Mouse (Mus musculus) limb, embryonic 14.5 days (tissue): ENCODE measurements around the gene Gucy2f. TPM values are rescaled to one million over a fixed set of nuclear protein-coding genes. Genes with fewer than 3 reads are reported as not detected.

Source experiments
- ATAC-seq: fragments of 200-750 bp; cut with Nextera tagmentation; 2 replicates; pipeline ENCODE4 v1.8.0; 2017; ENCODE audit warnings: low read depth, moderate number of reproducible peaks, moderate TSS enrichment; ENCODE audit not compliant: low FRiP score
- DNase-seq: peaks from one replicate; pipeline ENCODE4 v3.0.0-alpha.2; 2015; ENCODE audit warnings: low spot score
- H3K27ac ChIP-seq: fragments of 300-500 bp; sonication (generic); replicated peaks from 2 replicates; pipeline ENCODE4 v1.5.1; 2014; ENCODE audit warnings: low read depth, mild to moderate bottlenecking, low read length, moderate library complexity, mixed read lengths
- H3K27me3 ChIP-seq: fragments of 300-500 bp; sonication (generic); 2 replicates; pipeline ENCODE4 v1.6.1; 2014; ENCODE audit warnings: low read length, mixed read lengths; ENCODE audit not compliant: control insufficient read depth, insufficient read depth
- H3K36me3 ChIP-seq: fragments of 300-500 bp; sonication (generic); 2 replicates; pipeline ENCODE4 v1.6.1; 2014; ENCODE audit warnings: mild to moderate bottlenecking, low read length, moderate library complexity, mixed read lengths; ENCODE audit not compliant: control insufficient read depth, insufficient read depth
- H3K4me1 ChIP-seq: fragments of 300-500 bp; sonication (generic); 2 replicates; pipeline ENCODE4 v1.6.1; 2014; ENCODE audit warnings: antibody characterized with exemption, low read length, mixed read lengths; ENCODE audit not compliant: control insufficient read depth, insufficient read depth
- H3K4me2 ChIP-seq: fragments of 300-500 bp; sonication (generic); replicated peaks from 2 replicates; pipeline ENCODE4 v1.6.1; 2014; ENCODE audit warnings: low read depth, mild to moderate bottlenecking, low read length, moderate library complexity; ENCODE audit not compliant: severe bottlenecking
- H3K4me3 ChIP-seq: fragments of 300-500 bp; sonication (generic); replicated peaks from 2 replicates; pipeline ENCODE4 v1.5.1; 2014; ENCODE audit warnings: low read length
- H3K9ac ChIP-seq: fragments of 300-500 bp; sonication (generic); 2 replicates; pipeline ENCODE4 v1.6.1; 2014; ENCODE audit warnings: mild to moderate bottlenecking, low read depth, low read length, moderate library complexity; ENCODE audit not compliant: severe bottlenecking
- H3K9me3 ChIP-seq: fragments of 300-500 bp; sonication (generic); 2 replicates; pipeline ENCODE4 v1.6.1; 2016; ENCODE audit warnings: low read length; ENCODE audit not compliant: control insufficient read depth
- POLR2A ChIP-seq: fragments of 200-500 bp; IDR thresholded peaks from 2 replicates; pipeline ENCODE4 v1.8.0; 2012; ENCODE audit warnings: inconsistent platforms, mild to moderate bottlenecking, moderate library complexity, borderline replicate concordance; ENCODE audit not compliant: insufficient read depth, insufficient read length; ENCODE audit errors: extremely low read depth
- WGBS: fragments of 180-500 bp; shearing (Covaris S2); extraction: QIAGEN DNeasy Blood & Tissue Kit; methylation state at CpG from one replicate; pipeline ENCODE4 v1.1.7; 2014; 5-methylcytosine and 5-hydroxymethylcytosine counted together
- polyA plus RNA-seq, 2 experiments: library from polyadenylated mRNA; depleted of rRNA in 1 of 2; stranded (reverse) in 1 of 2; unstranded in 1 of 2; fragments of >200 nt; fragmentation: Nextera tagmentation in 1 of 2; extraction: Ambion mirVana in 1 of 2; gene quantifications; 2 replicates each; pipeline versions ENCODE4 v1.2.1 to v1.2.3; 2012 to 2014

The Gucy2f gene
- polyA plus RNA-seq, 2 experiments, result 0.01 TPM; not detected in 1

GRCm38 (mm10) chrX:142115779-142116178 is 81.0 kb downstream of the Gucy2f start:
- Histone ChIP-seq H3K36me3 (no peaks in the 10 kb centered on the region), H3K4me3 (no peak overlapping the region), H3K4me1 (no peaks in the 10 kb centered on the region), H3K27ac (no peak overlapping the region), H3K27me3 (peaks cover 12% of the 10 kb centered on the region; the same call in 1 of the 2 replicates), H3K9ac (no peak overlapping the region), H3K9me3 (no peaks in the 10 kb centered on the region), H3K4me2 (no peak overlapping the region)
- no peak for TF ChIP-seq POLR2A
- ATAC-seq (no peak), DNase-seq (no peak)

- H3K9ac ChIP-seq, result no peak overlapping the region
- ATAC-seq, result no peak
- no peak for TF ChIP-seq POLR2A
- no peak for DNase-seq
- H3K27ac ChIP-seq, result no peak overlapping the region
- H3K27me3 ChIP-seq, result peaks cover 12% of the 10 kb centered on the region; the same call in 1 of the 2 replicates
- H3K4me1 ChIP-seq, result no peaks in the 10 kb centered on the region
- no peak overlapping the region for H3K4me3 ChIP-seq
- no peaks in the 10 kb centered on the region for H3K36me3 ChIP-seq
- H3K9me3 ChIP-seq, result no peaks in the 10 kb centered on the region
- 45% methylated on average over 6 of the region's 6 CpGs for WGBS
- no peak overlapping the region for H3K4me2 ChIP-seq
Measured at GRCm38 (mm10) chrX:142111236-142111635, 85.5 kb downstream of the Gucy2f start.

DNA sequence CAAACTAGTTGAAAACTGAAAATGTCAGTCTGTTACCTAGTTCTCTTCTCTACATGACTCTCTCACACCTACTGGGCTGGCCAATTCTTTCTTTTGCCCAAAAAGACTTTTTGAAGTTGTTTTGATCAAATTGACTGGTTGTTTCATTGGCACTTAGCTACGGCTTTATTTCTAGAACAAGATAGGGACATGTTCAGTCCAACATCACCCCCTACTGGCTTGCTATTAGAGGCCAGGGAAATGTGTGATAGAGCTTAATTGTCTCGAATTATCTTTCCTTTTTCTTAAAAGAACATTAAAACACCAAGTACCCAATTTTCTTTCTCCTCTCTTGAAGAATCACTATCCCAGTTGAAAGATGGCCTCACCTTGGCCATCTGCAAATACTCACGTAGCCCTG is 99.8 kb downstream of the Gucy2f start:
- no peaks in the 10 kb centered on the region for H3K9me3 ChIP-seq

GRCm38 (mm10) chrX:142095579-142095978 is 101.2 kb downstream of the Gucy2f start:
- no peaks in the 10 kb centered on the region for H3K9me3 ChIP-seq
- TF ChIP-seq POLR2A, result no peak
- DNase-seq (no peak), ATAC-seq (no peak)
- H3K9ac ChIP-seq, result no peak overlapping the region
- H3K4me1 ChIP-seq, result no peaks in the 10 kb centered on the region
- H3K27ac ChIP-seq, result no peak overlapping the region
- H3K4me3 ChIP-seq, result no peak overlapping the region
- H3K4me2 ChIP-seq, result no peak overlapping the region
- H3K36me3 ChIP-seq, result no peaks in the 10 kb centered on the region
- 75% methylated on average over 5 of the region's 5 CpGs for WGBS
- H3K27me3 ChIP-seq, result no peaks in the 10 kb centered on the region

More for the DNA sequence above, 99.8 kb downstream of the Gucy2f start:
- Histone ChIP-seq H3K4me2 (no peak overlapping the region), H3K36me3 (no peaks in the 10 kb centered on the region), H3K27ac (no peak overlapping the region), H3K9ac (no peak overlapping the region), H3K4me1 (no peaks in the 10 kb centered on the region), H3K4me3 (no peak overlapping the region), H3K27me3 (no peaks in the 10 kb centered on the region)
- ATAC-seq, result no peak
- TF ChIP-seq POLR2A, result no peak
- 55% methylated on average over 3 of the region's 3 CpGs for WGBS
- peak; percentile 39 for DNase-seq

DNA sequence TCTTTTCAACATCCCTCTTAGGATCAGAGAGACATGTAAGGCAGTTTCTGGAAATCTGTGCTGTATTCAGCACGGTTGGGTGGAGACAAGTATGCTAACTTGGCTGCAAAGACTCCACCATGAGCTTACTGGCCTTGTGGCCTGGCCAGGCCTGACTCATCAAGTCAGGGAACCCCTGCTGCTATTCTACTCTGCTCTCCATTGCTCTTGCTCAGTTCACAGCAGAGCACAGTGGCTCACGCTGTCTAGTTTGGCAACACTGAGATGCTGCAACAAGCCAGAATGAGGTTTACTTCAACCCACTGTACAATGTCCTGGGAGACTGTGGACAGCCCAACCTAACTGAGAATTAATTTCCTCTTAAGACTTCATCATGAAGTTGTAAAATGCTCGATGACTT is 134.1 kb downstream of the Gucy2f start:
- no peak for TF ChIP-seq POLR2A
- Histone ChIP-seq H3K4me1 (no peaks in the 10 kb centered on the region), H3K4me3 (no peak overlapping the region), H3K9me3 (no peaks in the 10 kb centered on the region), H3K4me2 (no peak overlapping the region), H3K9ac (no peak overlapping the region), H3K36me3 (no peaks in the 10 kb centered on the region), H3K27me3 (no peaks in the 10 kb centered on the region), H3K27ac (no peak overlapping the region)
- DNase-seq, result no peak
- ATAC-seq, result no peak
- WGBS, result 73% methylated on average over 3 of the region's 3 CpGs

Other genes with a start within 250 kb of the Gucy2f start
- 5.4 and 6.3 TPM in 2 replicates for gene Nxt2, start 29.8 kb upstream of the Gucy2f start, polyA plus RNA-seq (2012; rRNA removed)
- 14.3 and 18.6 TPM in 2 replicates for gene Nxt2, start 29.8 kb upstream of the Gucy2f start, polyA plus RNA-seq (2014; fragmentation: Nextera tagmentation; extraction: Ambion mirVana)
- 70.5 and 87.0 TPM in 2 replicates for gene Kcne1l, start 109.4 kb upstream of the Gucy2f start, polyA plus RNA-seq (2012; rRNA removed)
- gene Kcne1l, start 109.4 kb upstream of the Gucy2f start, polyA plus RNA-seq (2014; fragmentation: Nextera tagmentation; extraction: Ambion mirVana), result 50.3 and 63.1 TPM in 2 replicates
- 5.5 and 6.4 TPM in 2 replicates for gene Acsl4, start 193.6 kb upstream of the Gucy2f start, polyA plus RNA-seq (2012; rRNA removed)
- 12.9 and 15.4 TPM in 2 replicates for gene Acsl4, start 193.6 kb upstream of the Gucy2f start, polyA plus RNA-seq (2014; fragmentation: Nextera tagmentation; extraction: Ambion mirVana)